9 mouse cellular contexts compared by ENCODE assay signal in genomic region chr11:26962040-26962927, GRCm38 (mm10).
DNase-seq lines count a peak whose midpoint lies in the region; ATAC-seq and TF ChIP-seq lines count a peak whose summit lies in the region.
"Had no signal": no experiment of that assay in that cellular context is flagged by ENCODE, and none has a peak within 500 bp of the region (broad histone marks: within the 10 kb centered on the region; RNA-seq: fewer than 3 reads in every experiment).

No protein-coding gene starts in this region.

- peak; percentile 45; the same call in 1 of the 2 replicates for TF ChIP-seq EP300 in CH12.LX (IDR thresholded peaks at IDR 0.05; ENCODE audit: low read length)

- dilution Hi-C loops in CH12.LX (cut with MboI; ENCODE audit: extremely low pct_ligation_motif_present, extremely low pct_unique_long_range_greater_than_20kb, low sequenced_read_pairs) = no loop called here

- no peaks in the 10 kb centered on the region for H3K79me2 ChIP-seq in CH12.LX (replicated peaks; ENCODE audit: control insufficient read depth, extremely low read depth, insufficient read depth, poor library complexity, severe bottlenecking)

- TF ChIP-seq RAD21 in CH12.LX (IDR thresholded peaks at IDR 0.05; ENCODE audit: low read depth, low read length) = no peak

- no peaks in the 10 kb centered on the region; the same call in 1 of the 2 replicates for H3K27me3 ChIP-seq in heart, embryonic 11.5 days (ENCODE audit: control insufficient read depth, insufficient read depth, low read length)
- H3K27me3 ChIP-seq in CH12.LX (replicated peaks) = no peaks in the 10 kb centered on the region
- no peaks in the 10 kb centered on the region for H3K27me3 ChIP-seq in forebrain, embryonic 11.5 days (ENCODE audit: control insufficient read depth, insufficient read depth, low read length)
- no peaks in the 10 kb centered on the region for H3K27me3 ChIP-seq in hindbrain, embryonic 16.5 days (replicated peaks; ENCODE audit: control insufficient read depth, insufficient read depth, low read length)
- H3K27me3 ChIP-seq: liver, embryonic 15.5 days had no signal

- H3K4me1 ChIP-seq in heart, embryonic 11.5 days (ENCODE audit: control insufficient read depth, insufficient read depth, low read length) = peaks cover 6% of the 10 kb centered on the region; the same call in 1 of the 2 replicates
- H3K4me1 ChIP-seq in CH12.LX (ENCODE audit: control insufficient read depth in 1 of 2, insufficient read depth in 2 of 2) = peaks cover 4 to 19% of the 10 kb centered on the region in 2 experiments
- H3K4me1 ChIP-seq in forebrain, embryonic 11.5 days (replicated peaks; ENCODE audit: control insufficient read depth, insufficient read depth, low read length) = peaks cover 5% of the 10 kb centered on the region; the same call in 1 of the 2 replicates
- H3K4me1 ChIP-seq in hindbrain, embryonic 16.5 days (ENCODE audit: control insufficient read depth, insufficient read depth, low read depth, low read length) = peaks cover 6% of the 10 kb centered on the region
- H3K4me1 ChIP-seq: liver, embryonic 15.5 days had no signal

- H3K4me2 ChIP-seq in heart, embryonic 11.5 days = peak overlapping the region; percentile 41
- H3K4me2 ChIP-seq in CH12.LX (ENCODE audit: insufficient read depth, low read depth, poor library complexity, severe bottlenecking) = peak overlapping the region; percentile 33; the same call in 1 of the 2 replicates
- no peak overlapping the region for H3K4me2 ChIP-seq in forebrain, embryonic 11.5 days (ENCODE audit: low read depth, low read length, severe bottlenecking)
- H3K4me2 ChIP-seq in hindbrain, embryonic 16.5 days (ENCODE audit: low read length) = no peak overlapping the region
- H3K4me2 ChIP-seq: liver, embryonic 15.5 days had no signal

- ATAC-seq in heart, embryonic 11.5 days (replicated peaks; ENCODE audit: insufficient number of reproducible peaks, low FRiP score, low TSS enrichment) = no peak
- ATAC-seq in forebrain, embryonic 11.5 days (replicated peaks; ENCODE audit: low FRiP score) = peak; percentile 43
- ATAC-seq in hindbrain, embryonic 16.5 days = peak; percentile 63

- no peak overlapping the region for H3K27ac ChIP-seq in heart, embryonic 11.5 days (ENCODE audit: low read depth, low read length)
- no peak overlapping the region for H3K27ac ChIP-seq in CH12.LX (ENCODE audit: insufficient read depth, low read depth)
- H3K27ac ChIP-seq in forebrain, embryonic 11.5 days (ENCODE audit: low read depth, low read length) = no peak overlapping the region
- 0 out of 2 replicates have a peak overlapping the region, but pooled peaks have one; percentile 12 for H3K27ac ChIP-seq in hindbrain, embryonic 16.5 days (ENCODE audit: low read depth, low read length)
- H3K27ac ChIP-seq: liver, embryonic 15.5 days had no signal

- in situ Hi-C loops in CH12.LX (cut with MboI; ENCODE audit: low pct_ligation_motif_present, low pct_unique_long_range_greater_than_20kb, low sequenced_read_pairs) = loop anchor here (25.0 kb wide), 1 partner anchor 750 kb away; the partner anchor contains the start of gene 5730522E02Rik

- 43% methylated on average over 18 of the region's 18 CpGs for WGBS in heart, embryonic 11.5 days (ENCODE audit: insufficient replicate concordance)
- 43% methylated on average over 18 of the region's 18 CpGs for WGBS in forebrain, embryonic 11.5 days
- WGBS in hindbrain, embryonic 16.5 days = 44% methylated on average over 18 of the region's 18 CpGs

- H3K4me3 ChIP-seq in heart, embryonic 11.5 days (ENCODE audit: low read depth, low read length) = no peak overlapping the region
- H3K4me3 ChIP-seq in CH12.LX (replicated peaks in 1 of 3; ENCODE audit: low read depth in 2 of 3, low read length in 2 of 3, poor library complexity in 1 of 3) = no peak overlapping the region
- no peak overlapping the region for H3K4me3 ChIP-seq in forebrain, embryonic 11.5 days (ENCODE audit: low read depth, low read length)
- H3K4me3 ChIP-seq in hindbrain, embryonic 16.5 days (ENCODE audit: low read length) = no peak overlapping the region
- H3K4me3 ChIP-seq: liver, embryonic 15.5 days had no signal

- no peak for TF ChIP-seq POLR2A in CH12.LX (IDR thresholded peaks at IDR 0.05; ENCODE audit: low read depth, low read length)

- no peaks in the 10 kb centered on the region for H3K9me3 ChIP-seq in heart, embryonic 11.5 days (replicated peaks; ENCODE audit: control insufficient read depth, low read length)
- H3K9me3 ChIP-seq in CH12.LX (replicated peaks; ENCODE audit: low read length) = no peaks in the 10 kb centered on the region
- no peaks in the 10 kb centered on the region for H3K9me3 ChIP-seq in forebrain, embryonic 11.5 days (ENCODE audit: control insufficient read depth, low read length)
- H3K9me3 ChIP-seq in hindbrain, embryonic 16.5 days (ENCODE audit: control insufficient read depth, low read length) = no peaks in the 10 kb centered on the region
- H3K9me3 ChIP-seq: liver, embryonic 15.5 days had no signal

- no peaks in the 10 kb centered on the region for H3K36me3 ChIP-seq in heart, embryonic 11.5 days (ENCODE audit: control insufficient read depth, insufficient read depth, low read length)
- no peaks in the 10 kb centered on the region for H3K36me3 ChIP-seq in CH12.LX (replicated peaks in 1 of 2; ENCODE audit: control insufficient read depth in 1 of 2, insufficient read depth in 1 of 2, low read length in 1 of 2)
- no peaks in the 10 kb centered on the region for H3K36me3 ChIP-seq in forebrain, embryonic 11.5 days (ENCODE audit: control insufficient read depth, insufficient read depth, low read length)
- H3K36me3 ChIP-seq in hindbrain, embryonic 16.5 days (ENCODE audit: control insufficient read depth, insufficient read depth, low read length) = no peaks in the 10 kb centered on the region
- H3K36me3 ChIP-seq: liver, embryonic 15.5 days had no signal

- no peak for TF ChIP-seq CTCF in CH12.LX (conservative IDR thresholded peaks at IDR 0.05 in 1 of 2, IDR thresholded peaks at IDR 0.05 in 1 of 2; ENCODE audit: low read depth in 2 of 2, low read length in 2 of 2)

- no peak for DNase-seq in heart, postnatal 25 days (ENCODE audit: low spot score)
- peak; percentile 65 for DNase-seq in CH12.LX (ENCODE audit: extremely low read depth)
- peak; percentile 54 for DNase-seq in forebrain, embryonic 11.5 days (ENCODE audit: low spot score)
- no peak for DNase-seq in urinary bladder, postnatal 36 days (ENCODE audit: low spot score in 2 of 2)
- no peak for DNase-seq in frontal cortex, adult 2 months (ENCODE audit: extremely low spot score in 1 of 2, low spot score in 1 of 2)
- DNase-seq in cerebellum, adult 9-10 months = no peak

- no peak overlapping the region for H3K9ac ChIP-seq in heart, embryonic 11.5 days (ENCODE audit: low read depth, low read length)
- no peak overlapping the region for H3K9ac ChIP-seq in CH12.LX (ENCODE audit: insufficient read depth, low read depth)
- H3K9ac ChIP-seq in forebrain, embryonic 11.5 days (ENCODE audit: low read length) = no peak overlapping the region
- no peak overlapping the region for H3K9ac ChIP-seq in hindbrain, embryonic 16.5 days (ENCODE audit: low read depth, low read length)
- H3K9ac ChIP-seq: liver, embryonic 15.5 days had no signal

- intact Hi-C loops in heart, postnatal 25 days (cut with DNase I) = loop anchor here (10.0 kb wide), 1 partner anchor 1097 kb away; no protein-coding TSS in a partner anchor

TF ChIP-seq in CH12.LX, 34 proteins besides CTCF, POLR2A, EP300 and RAD21:
- no peak for TF ChIP-seq MAX (IDR thresholded peaks at IDR 0.05; ENCODE audit: low read length)
- 0 out of 2 replicates have a peak, but pooled peaks have one; percentile 35 for TF ChIP-seq MXI1 (IDR thresholded peaks at IDR 0.05; ENCODE audit: low read depth, low read length)
- no peak for TF ChIP-seq CHD1 (IDR thresholded peaks at IDR 0.05; ENCODE audit: low read depth, low read length)

Comparison
In these comparisons a context has a peak if more than half of its experiments do, and no peak if none do; other contexts are left out.
1. H3K4me2 ChIP-seq: peak in heart, embryonic 11.5 days (single experiment) and CH12.LX (single experiment); none in forebrain, embryonic 11.5 days (single experiment) and hindbrain, embryonic 16.5 days (single experiment).
2. DNase-seq: peak in CH12.LX (single experiment) and forebrain, embryonic 11.5 days (single experiment); none in heart, postnatal 25 days (single experiment), urinary bladder, postnatal 36 days (0 of 2), frontal cortex, adult 2 months (0 of 2) and cerebellum, adult 9-10 months (single experiment).